ENCODE assay signal across 35 mouse cellular contexts in genomic region chr17:46446264-46446663, GRCm38 (mm10). TPM values are rescaled to one million over a fixed set of nuclear protein-coding genes. Genes with fewer than 3 reads are reported as not detected.
"Had no signal": no experiment of that assay in that cellular context is flagged by ENCODE, and none has a peak within 500 bp of the region (broad histone marks: within the 10 kb centered on the region; RNA-seq: fewer than 3 reads in every experiment).

No protein-coding gene starts in this region.

- DNase-seq: cerebellum, adult 2 months; cerebellum, adult 8-10 months; cerebellum, adult 9-10 months; cerebellum, adult 9-11 months; cerebellum, postnatal 14 days; cerebellum, postnatal 36 days; embryo, embryonic 11 days; forebrain, postnatal 0 days; gastrocnemius, adult 2 months; gastrocnemius, postnatal 10 days; gastrocnemius, postnatal 14 days; gastrocnemius, postnatal 25 days; gastrocnemius, postnatal 36 days; heart, adult 11 months; heart, adult 18-20 months; heart, adult 2 months had no signal

- H3K4me3 ChIP-seq: erythroblast, embryonic 14.5 days; forebrain, embryonic 12.5 days; forebrain, embryonic 13.5 days; forebrain, embryonic 15.5 days; gastrocnemius, adult 2 months; heart, adult 2 months had no signal

- H3K36me3 ChIP-seq: embryonic facial prominence, embryonic 10.5 days; embryonic facial prominence, embryonic 12.5 days; embryonic facial prominence, embryonic 13.5 days; embryonic facial prominence, embryonic 15.5 days; forebrain, embryonic 10.5 days; forebrain, embryonic 12.5 days had no signal

- ATAC-seq: forebrain, embryonic 13.5 days; forebrain, embryonic 14.5 days; forebrain, embryonic 15.5 days; forebrain, embryonic 16.5 days; forebrain, postnatal 0 days had no signal

- H3K4me1 ChIP-seq: forebrain, embryonic 15.5 days had no signal

- H3K9ac ChIP-seq: embryonic facial prominence, embryonic 12.5 days; embryonic facial prominence, embryonic 15.5 days; forebrain, embryonic 12.5 days; forebrain, embryonic 13.5 days; forebrain, embryonic 15.5 days; forebrain, postnatal 0 days had no signal

- H3K27ac ChIP-seq: embryonic facial prominence, embryonic 10.5 days; embryonic facial prominence, embryonic 12.5 days; embryonic facial prominence, embryonic 13.5 days; embryonic facial prominence, embryonic 15.5 days; forebrain, embryonic 12.5 days; forebrain, embryonic 13.5 days; forebrain, embryonic 15.5 days; gastrocnemius, adult 2 months; heart, adult 2 months had no signal

- H3K9me3 ChIP-seq: embryonic facial prominence, embryonic 10.5 days; embryonic facial prominence, embryonic 12.5 days; embryonic facial prominence, embryonic 13.5 days; embryonic facial prominence, embryonic 15.5 days; forebrain, embryonic 10.5 days; forebrain, embryonic 12.5 days; forebrain, embryonic 13.5 days; forebrain, embryonic 15.5 days had no signal

- H3K4me2 ChIP-seq: forebrain, embryonic 12.5 days; forebrain, embryonic 13.5 days; forebrain, embryonic 15.5 days had no signal

RNA-seq across cellular contexts. Expression of gene Slc22a7, which starts 8.0 kb away (rescaled TPM):
- total RNA-seq: common myeloid progenitor, adult 5-6 weeks; gastrocnemius, adult 2 months; gastrocnemius, adult 8-10 months; gastrocnemius, postnatal 14 days; gastrocnemius, postnatal 25 days; gastrocnemius, postnatal 36 days; granulocyte monocyte progenitor cell, adult 5-6 weeks; heart, adult 18-20 months; heart, adult 2 months; heart, adult 8-10 months had no signal
- polyA plus RNA-seq: embryonic facial prominence, embryonic 10.5 days; embryonic facial prominence, embryonic 11.5 days; embryonic facial prominence, embryonic 12.5 days; embryonic facial prominence, embryonic 13.5 days; embryonic facial prominence, embryonic 14.5 days; erythroblast, embryonic 14.5 days; forebrain, embryonic 10.5 days; forebrain, embryonic 11.5 days; forebrain, embryonic 13.5 days; forebrain, embryonic 14.5 days; forebrain, embryonic 16.5 days; gonadal fat pad, adult 2 months; heart, adult 2 months had no signal

RNA-seq across cellular contexts. Expression of gene Crip3, which starts 17.5 kb away (rescaled TPM):
- total RNA-seq: common myeloid progenitor, adult 5-6 weeks; granulocyte monocyte progenitor cell, adult 5-6 weeks had no signal
- polyA plus RNA-seq: erythroblast, embryonic 14.5 days had no signal

RNA-seq across cellular contexts. Expression of gene Ttbk1, which starts 41.2 kb away (rescaled TPM):
- total RNA-seq: common myeloid progenitor, adult 5-6 weeks; granulocyte monocyte progenitor cell, adult 5-6 weeks had no signal
